Mouse (Mus musculus): ENCODE data around the gene Smok2b.
"Not testable (repeated sequence)": the region's sequence is repeated elsewhere in the genome, so short reads cannot be mapped to it uniquely, and the experiment has no call there.

Smok2b gene

DNA sequence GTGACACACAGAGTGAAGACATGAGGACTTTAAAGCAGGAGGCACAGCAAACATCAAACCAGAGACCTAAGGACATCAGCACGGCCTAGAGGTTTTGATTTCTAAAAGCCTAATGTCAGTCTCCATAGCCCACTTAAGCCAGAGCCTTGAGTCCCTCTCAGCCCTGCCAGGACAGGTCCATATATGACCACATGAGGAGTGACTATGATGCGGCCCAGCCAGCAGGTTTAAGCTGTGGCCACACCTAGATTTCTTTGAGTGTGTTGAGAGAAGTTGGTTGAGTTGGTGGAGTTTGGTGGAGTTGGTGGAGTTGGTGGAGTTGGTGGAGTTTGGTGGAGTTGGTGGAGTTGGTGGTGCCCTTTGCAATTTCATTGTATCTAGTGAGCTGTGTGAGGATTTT lies at the start of gene Smok2b:
Gene Smok2b, plus strand, starts transcription at position 301 of the 400 bp plus-strand sequence.
- not testable (repeated sequence) for DNase-seq (ENCODE audit: low spot score in 2 of 2)

DNA sequence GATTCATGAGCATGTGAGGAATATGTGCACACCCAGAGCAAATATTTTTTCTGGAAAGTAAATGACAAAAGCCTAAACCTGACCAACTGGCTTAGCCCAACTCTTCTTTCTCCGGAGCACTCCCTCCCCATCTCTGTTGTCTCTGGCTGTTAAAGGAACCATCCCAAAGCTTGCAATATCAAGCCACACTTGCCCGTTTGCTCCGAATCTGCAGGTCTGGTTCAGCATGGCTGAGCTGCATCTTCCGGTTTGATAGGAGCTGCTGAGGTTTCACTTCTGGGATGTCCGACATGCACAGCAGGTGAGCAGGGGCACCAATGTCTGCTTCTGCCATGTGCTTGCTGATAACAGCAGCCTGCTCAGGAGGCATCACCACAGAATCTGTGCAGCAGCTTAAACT lies 49.6 kb upstream of the Smok2b start:
- DNase-seq (ENCODE audit: low spot score in 2 of 2), result not testable (repeated sequence)

DNA sequence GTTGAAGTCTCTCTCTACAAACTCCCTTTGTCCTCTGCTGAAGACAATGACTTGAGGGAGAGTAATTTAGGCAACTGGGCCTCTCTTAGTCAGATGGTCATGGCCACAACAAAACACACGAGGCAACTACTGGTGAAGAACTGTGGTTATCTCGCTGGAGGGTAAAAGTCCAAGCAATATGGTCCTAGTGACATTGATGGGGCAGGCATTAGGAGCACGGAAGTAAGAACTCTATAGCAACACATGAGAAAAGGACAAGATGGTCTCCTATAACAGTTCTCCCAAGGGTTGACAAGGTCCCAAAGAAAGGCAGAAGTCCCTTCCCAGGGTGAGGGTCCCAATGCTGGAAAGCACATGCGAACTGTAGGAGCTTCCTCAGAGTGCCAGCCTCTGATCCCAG lies 47.3 kb upstream of the Smok2b start:
- DNase-seq (ENCODE audit: low spot score in 2 of 2), result not testable (repeated sequence)

DNA sequence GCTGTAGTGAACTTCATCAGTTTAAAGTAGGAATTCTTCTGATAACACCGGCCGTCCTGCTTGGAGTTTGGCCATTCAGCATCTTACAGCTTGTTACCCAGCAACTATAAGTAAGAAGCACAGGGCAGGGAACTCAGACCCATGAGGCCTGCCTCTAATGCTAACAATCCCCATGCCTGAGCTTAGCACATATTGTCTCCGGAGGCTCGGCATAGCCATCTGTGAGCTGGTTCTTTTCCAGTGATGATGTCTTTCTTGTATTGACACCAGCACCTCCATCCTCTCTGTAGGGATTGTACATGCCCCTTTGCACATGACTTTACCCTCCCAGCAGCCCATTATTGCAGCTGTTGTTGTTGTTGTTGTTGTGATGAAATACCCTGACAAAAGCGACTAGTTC lies 45.5 kb upstream of the Smok2b start:
- not testable (repeated sequence) for DNase-seq (ENCODE audit: low spot score in 2 of 2)

DNA sequence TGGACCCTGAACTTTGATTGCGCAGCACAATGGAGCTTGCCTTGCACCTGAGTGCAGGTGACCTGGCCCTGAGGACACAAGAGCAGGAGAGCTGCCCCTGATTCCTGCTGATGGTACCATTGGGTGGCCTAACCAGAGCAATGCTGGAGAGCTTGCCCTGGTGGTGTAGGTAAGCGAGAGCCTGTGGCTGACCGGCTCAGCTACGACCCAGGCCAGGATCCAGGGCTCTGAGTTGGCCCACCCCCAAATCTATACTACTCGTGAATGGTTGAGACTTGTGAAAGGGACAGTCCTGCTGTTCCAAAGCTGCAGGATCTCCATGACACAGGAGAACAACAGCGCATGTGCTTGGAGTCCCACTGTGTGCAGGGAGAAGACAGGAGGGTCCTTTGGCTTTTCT lies 43.5 kb upstream of the Smok2b start:
- not testable (repeated sequence) for DNase-seq (ENCODE audit: low spot score in 2 of 2)

DNA sequence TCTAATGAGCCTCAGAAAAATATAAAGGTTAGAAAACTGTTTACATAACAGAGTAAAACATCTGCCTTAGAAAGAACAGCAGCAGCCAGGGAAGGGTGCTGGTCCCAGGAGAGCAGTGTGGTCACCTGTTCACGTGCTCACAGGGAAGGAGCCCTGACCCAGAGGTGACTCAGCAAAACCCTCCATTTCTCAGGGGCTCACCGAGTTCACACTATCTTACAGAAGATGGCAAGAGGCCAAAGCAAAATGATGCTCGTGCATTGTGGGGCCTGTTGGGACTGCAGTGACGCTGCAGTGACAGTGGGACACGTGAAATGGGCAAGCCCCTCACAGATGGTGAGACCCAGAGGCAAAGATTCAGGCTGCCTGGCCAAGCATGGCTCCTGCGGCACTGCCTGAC lies 42.4 kb upstream of the Smok2b start:
- DNase-seq (ENCODE audit: low spot score in 2 of 2), result not testable (repeated sequence)

DNA sequence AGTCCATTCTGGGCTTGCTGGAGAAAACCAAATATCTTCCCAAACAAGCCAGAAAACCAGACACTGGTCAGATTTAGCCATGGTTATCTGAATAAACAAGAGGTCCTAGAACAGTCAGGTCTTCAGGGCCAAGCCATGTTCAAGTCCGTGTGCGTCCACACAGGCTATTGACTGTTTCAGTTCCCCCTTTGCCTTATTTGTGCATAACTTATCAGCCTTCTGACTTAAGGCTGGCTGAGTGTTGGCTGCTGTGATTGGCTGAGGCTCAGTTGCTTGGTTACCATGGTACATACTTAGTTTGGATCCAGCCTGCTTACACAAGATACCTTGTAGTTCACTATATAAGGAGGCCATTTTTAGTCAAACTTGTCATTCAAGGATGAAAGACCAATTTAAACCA lies 41.2 kb upstream of the Smok2b start:
- not testable (repeated sequence) for DNase-seq (ENCODE audit: low spot score in 2 of 2)

DNA sequence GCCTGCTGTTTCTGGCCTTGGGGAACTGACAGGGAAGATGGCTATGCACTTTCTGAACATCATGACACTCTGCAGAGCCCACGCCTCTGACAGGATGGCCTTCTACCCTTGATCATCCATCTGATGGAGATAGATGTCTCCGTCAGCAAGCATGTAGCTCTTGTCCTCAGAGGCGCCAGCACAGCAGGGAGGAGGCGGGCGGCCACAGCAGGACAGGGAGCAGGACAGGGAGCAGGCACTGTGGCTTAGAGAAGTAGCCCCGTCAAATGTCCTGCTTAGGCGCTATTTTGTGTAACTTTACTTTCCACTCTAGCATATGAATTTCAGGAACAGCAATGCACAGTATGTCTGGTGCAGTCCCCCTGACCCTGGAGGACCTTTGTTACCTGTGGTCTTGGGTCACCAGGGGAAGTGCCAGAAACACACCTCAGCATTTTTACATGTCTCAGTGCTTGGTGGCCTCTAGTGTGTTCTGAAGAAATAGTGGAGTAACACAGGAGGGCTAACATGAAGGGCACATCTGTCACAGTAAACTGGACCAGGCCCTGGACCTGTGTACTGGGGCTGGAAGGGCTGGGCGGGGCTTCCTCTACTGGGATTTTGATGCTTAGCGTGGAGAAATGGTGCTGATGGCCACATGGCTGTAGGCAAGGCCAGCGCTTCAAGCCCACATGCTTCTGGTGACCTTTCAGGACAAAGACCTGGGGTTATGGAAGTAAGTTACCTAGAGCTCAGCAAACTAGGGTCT lies 39.0 kb upstream of the Smok2b start:
- DNase-seq (ENCODE audit: low spot score in 2 of 2), result not testable (repeated sequence)

DNA sequence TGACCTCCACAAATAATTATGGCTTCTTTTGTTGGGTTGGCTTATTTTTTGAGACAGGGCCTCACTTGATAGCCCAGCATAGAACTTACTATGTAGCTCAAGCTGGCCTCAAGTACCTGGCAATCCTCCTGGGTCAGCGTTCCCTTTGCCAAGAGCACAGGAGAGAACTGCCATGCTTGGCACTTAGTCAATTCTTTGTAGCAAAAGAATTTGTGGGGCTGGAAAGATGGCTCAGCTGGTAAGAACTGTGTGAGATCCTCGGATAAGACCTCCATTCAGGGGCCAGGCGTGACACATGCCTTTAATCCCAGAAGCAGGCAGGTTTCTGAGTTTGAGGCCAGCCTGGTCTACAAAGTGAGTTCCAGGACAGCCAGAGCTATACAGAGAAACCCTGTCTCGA lies 33.6 kb upstream of the Smok2b start:
- not testable (repeated sequence) for DNase-seq (ENCODE audit: low spot score in 2 of 2)

DNA sequence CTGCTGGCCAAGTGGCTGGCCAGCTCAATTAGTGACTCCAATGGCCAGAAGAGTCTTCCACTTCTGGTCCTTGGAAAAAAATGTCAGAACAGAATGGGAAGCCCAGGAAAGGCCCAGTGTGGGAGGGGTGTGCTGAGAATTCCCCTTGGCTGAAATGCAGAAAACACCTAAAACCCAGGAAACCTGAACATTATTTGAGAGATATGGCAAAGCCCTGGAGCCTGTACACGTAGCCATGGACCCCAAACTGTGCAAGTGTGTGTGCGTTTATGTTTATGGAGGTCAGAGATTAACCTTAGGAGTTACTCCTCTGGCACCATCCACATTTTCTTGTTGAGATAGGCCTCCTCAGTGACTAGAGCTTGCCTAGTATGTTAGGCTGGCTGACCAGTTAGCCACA lies 31.2 kb upstream of the Smok2b start:
- not testable (repeated sequence) for DNase-seq (ENCODE audit: low spot score in 2 of 2)

DNA sequence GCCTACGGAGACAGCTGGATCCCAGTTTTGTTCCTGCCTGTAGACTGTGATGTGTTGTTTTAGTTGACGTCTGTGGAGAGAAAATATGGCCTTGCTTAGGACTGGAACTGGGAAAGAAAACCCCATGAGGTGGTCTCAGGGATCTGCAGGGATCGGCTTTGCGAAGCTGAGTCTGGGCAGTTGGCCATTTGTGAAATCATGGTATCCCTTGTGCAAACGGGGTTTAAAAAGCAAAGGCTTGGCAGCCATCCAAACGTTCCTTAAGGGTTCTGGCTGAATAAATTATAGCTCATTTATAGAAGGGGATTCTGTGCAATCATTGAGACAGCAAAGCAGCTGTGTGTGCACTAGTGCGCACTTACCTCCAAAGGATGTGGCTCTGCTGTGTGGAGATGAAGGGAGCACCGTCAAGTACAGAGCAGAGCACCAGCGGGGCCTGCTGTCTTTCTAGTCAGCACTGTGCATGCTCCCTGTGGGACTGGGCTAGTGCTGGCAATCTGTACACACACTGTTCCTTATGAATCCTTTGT lies 30.1 kb upstream of the Smok2b start:
- DNase-seq (ENCODE audit: low spot score in 2 of 2), result not testable (repeated sequence)

DNA sequence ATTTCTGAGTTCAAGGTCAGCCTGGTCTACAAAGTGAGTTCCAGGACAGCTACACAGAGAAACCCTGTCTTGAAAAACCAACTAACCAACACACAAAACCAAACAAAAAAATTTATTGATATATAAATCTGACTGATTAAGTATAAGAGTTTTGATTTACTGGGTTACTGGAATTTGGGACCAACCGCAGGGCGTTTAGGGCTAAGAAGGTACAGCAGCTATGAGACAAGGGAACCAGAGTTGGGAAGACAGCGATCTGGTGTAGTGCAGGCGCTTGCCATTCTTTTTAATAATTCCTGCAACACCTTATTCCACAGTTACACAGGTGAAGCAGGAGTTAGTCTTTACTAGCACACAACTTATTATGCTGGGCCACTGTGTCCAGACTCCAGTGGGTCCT lies 28.5 kb upstream of the Smok2b start:
- not testable (repeated sequence) for DNase-seq (ENCODE audit: low spot score in 2 of 2)

DNA sequence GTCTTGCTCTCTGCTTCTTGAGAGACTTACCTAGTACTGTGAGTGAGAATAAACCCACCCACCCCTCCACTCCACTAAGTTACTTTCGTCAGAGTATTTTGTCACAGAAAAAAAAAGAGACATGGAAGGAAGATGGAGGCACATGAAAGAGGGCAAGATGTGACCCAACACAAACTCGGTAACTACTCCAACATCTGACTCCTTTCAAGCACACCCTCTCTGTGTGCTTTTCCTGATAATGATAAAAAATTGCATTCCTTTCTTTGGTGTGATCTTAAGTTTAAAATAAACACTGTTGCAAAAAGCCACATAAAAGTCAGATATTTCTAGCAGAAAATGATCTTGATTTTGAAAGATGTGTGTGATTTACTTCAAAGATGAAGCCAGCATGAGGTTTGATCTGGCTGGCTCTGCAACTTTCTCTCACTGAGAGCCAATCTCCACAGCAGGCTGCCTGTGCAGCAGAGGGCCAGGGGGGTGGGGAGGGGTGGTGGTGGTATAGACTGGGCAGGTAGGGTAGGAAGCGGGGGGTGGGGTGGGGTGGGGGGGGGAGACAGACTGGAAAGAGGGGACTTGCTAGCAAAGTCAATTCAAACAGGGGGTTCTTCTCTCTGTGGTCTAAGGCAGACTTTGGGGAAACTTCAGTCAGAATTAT lies 27.5 kb upstream of the Smok2b start:
- not testable (repeated sequence) for DNase-seq (ENCODE audit: low spot score in 2 of 2)

DNA sequence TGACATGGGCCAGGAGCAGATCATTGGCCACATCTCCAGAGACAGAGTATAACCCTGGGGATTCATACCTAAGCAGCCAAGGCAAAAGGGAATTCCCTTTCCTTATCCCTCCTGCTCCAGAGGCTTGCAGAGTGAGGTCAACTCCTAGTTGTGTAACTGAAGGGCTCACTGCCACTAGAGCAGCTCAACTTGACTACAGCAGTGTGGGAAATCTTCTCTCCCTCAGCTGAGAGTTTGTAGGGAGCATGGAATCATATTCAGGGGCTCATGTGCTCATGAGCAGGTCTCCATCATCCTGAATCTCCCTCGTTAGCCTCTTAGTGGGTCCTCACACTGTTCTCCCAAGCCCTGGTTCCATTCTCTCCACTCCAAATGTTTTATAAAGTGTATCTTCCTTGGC lies 24.8 kb upstream of the Smok2b start:
- DNase-seq (ENCODE audit: low spot score in 2 of 2), result not testable (repeated sequence)

DNA sequence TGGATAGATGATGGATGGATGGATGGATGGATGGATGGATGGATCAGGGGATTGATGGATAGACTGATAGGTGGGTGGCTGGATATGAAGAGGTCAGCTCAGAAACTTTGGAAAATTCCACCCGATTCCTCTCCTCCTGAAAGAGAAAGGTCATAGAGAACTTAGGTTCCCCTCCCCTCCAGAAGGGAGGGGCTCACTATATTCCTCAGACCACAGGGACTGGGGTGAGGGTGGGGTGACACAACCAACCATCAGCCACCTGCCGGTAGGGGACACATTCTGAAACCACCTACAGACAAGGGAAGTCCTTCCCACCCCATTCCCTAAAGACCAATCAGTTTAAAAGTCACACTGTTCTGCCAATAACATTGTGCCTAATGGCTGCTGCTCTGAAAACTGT lies 23.6 kb upstream of the Smok2b start:
- no peak for DNase-seq (ENCODE audit: low spot score in 2 of 2)

DNA sequence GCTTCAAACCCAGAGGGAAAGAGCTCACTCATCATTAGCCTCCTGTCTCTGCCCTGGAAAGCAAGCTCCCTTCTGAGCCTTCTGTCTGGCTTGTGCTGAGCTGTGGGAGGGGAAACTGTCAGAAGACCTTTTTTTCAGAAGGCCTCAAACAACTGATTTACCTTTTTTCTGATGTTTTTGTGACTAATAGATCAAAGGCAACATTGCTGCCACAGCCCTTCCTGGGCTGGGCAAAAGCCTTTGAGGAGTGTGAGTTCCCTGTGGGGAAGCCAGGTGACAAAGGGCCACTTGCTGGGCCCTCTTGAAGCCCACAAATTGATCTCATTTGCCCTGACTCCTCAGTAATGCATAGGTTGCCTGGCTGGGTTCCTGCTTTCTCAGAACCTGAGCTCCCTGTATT lies 21.6 kb upstream of the Smok2b start:
- DNase-seq (ENCODE audit: low spot score in 2 of 2), result not testable (repeated sequence)

DNA sequence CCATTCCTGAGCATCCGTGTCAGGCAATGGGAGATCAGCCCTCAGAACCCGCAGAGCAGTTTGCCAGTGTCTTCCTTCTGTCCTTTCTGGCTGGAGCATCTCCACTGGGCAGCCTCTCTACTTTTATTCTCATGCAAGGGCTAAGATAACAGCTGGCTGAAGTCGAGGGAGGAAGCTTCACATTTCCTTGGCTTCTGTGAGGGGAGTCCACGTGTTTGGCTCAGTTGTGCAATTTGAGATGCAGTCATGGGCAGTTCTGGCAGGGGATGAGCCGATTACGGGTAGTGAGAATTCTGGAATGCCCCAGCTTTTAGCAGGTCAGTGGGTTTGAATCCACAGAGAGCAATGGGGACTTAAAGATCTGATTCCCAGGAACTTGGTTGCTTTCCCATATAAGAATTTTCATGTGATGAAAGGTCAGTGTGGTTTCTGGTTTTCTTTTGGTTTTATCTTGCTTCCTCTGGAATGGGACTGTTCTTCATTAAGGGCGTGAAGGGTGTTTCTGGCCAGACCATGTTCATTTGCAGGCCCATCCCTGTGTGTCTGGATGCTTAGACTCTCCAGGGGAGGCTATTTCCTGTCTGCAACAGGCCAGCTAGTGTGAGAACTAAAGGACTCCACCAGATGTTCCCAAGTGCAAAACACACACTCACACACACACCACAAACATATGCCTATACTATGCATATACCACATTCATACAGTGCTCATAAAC lies 17.8 kb upstream of the Smok2b start:
- DNase-seq (ENCODE audit: low spot score in 2 of 2), result no peak

DNA sequence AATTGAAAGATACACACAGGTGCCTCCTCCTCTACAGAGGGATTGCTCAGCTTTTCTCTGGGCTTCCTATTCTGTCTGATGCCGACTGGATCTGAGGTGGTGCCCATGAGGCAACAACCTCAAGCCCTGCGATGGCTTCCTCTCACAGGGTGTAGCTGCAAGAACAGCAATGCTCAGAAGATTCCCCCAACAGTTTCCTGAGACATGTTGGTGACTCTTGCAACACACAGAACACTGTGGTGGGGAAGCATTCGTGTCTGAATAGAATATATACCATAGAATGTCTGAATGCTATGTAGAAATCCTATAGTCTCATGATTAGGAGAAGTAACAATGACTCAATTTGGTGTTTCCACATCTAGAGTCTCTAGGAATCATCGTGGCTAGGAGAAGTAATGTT lies 15.9 kb upstream of the Smok2b start:
- DNase-seq (ENCODE audit: low spot score in 2 of 2), result no peak

DNA sequence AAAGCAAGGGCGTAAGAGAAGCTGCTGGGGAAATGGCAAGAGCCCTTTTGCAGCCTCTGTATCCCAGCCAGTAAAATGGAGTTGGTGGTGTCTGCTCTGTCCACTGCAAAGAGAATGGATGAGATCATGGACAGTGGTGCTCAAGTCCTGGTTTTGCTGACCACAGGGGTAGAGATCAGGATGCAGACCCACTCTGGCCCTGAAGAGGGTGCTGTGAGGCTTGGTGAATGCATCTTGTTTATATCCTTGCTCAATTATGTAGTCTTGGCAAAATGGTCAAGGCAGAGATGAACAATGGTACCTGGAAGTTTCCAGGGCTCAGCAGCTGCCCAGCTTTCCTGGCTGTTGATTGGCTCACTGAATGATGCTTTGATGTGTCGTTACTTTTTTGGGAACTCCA lies 14.5 kb upstream of the Smok2b start:
- DNase-seq (ENCODE audit: low spot score in 2 of 2), result no peak

DNA sequence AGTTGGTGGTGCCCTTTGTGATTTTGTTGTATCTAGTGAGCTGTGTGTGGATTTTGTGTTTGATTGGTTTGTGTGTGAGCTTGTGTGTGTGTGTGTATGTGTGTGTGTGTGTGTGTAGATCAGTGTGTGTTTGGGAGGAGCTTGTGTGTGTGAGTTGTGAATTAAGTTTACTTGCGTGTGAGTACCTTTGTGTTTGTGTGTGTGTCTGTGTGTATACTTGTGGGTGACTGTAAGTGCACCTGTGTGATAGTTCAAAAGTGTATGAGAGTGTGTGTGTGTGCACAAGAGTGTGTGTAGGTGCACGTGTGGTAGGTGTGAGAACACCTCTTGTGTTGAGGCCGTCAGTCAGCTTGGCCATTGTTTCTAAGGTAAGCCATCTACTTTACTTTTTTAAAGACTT lies 9.2 kb upstream of the Smok2b start, which contains the start of gene Smok2a:
Gene Smok2a, plus strand, starts transcription at position 301 of the 400 bp plus-strand sequence.
- no peak for DNase-seq (ENCODE audit: low spot score in 2 of 2)

DNA sequence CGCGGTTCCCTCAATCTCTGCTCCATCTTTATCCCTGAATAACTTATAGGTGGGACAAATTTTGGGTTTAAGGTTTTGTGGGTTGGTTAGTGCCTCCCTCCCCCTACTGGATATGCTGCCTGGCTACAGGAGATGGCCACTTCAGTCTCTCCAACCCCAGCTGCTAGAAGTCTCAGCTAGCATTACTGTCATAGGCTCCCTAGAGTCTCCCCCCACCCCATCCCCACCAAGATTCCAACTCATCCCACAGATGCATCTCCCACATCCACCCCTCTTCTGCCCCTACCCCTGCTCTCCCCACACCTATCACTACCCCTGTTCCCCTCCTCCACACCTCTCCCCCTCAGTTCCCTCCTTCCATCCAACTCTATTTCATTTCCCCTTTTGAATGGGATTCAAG lies 8.1 kb upstream of the Smok2b start:
- DNase-seq (ENCODE audit: low spot score in 2 of 2), result not testable (repeated sequence)

DNA sequence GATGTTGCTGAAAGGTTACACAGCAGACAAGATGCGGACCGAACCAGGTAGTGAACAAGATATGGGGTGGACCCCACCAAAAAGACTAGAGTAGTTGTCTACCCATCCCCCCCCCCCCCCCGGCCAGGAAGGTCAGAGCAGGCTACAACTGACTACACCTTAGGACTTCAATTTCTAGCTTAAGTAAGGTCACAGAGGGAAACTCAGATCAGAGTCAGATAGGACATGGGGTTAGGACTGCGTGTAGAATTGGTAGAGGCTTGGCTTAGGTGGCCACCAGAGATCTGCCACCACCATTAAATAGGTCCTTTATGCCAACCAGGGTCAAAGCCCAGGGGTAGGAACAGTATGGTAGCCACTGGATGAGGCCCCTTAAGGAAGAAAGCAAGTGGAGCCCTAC lies 9.4 kb downstream of the Smok2b start:
- not testable (repeated sequence) for DNase-seq (ENCODE audit: low spot score in 2 of 2)

All from natural killer cell, adult 2 months (primary cell).